Mouse (Mus musculus) neural tube, embryonic 14.5 days (tissue): ENCODE results near the gene Slc12a7. TPM values are rescaled to one million over a fixed set of nuclear protein-coding genes. Genes with fewer than 3 reads are reported as not detected.

Experiments
- ATAC-seq: fragments of 200-750 bp; cut with Nextera tagmentation; 2 replicates; pipeline ENCODE4 v1.8.0; 2017; ENCODE audit warnings: low read depth, mild to moderate bottlenecking, moderate TSS enrichment, moderate library complexity
- H3K27ac ChIP-seq: fragments of 300-500 bp; sonication (generic); 2 replicates; pipeline ENCODE4 v1.5.1; 2014; ENCODE audit warnings: low read depth, mild to moderate bottlenecking, control low read depth, low read length, moderate library complexity, mixed read lengths
- H3K27me3 ChIP-seq: fragments of 300-500 bp; sonication (generic); 2 replicates; pipeline ENCODE4 v1.6.1; 2014; ENCODE audit warnings: low read length; ENCODE audit not compliant: control insufficient read depth, insufficient read depth
- H3K36me3 ChIP-seq: fragments of 300-500 bp; sonication (generic); 2 replicates; pipeline ENCODE4 v1.6.1; 2014; ENCODE audit warnings: low read length, mixed read lengths; ENCODE audit not compliant: control insufficient read depth, insufficient read depth
- H3K4me1 ChIP-seq: fragments of 300-500 bp; sonication (generic); 2 replicates; pipeline ENCODE4 v1.6.1; 2014; ENCODE audit warnings: low read length; ENCODE audit not compliant: control insufficient read depth, insufficient read depth
- H3K4me2 ChIP-seq: fragments of 300-500 bp; sonication (generic); 2 replicates; pipeline ENCODE4 v1.6.1; 2014; ENCODE audit warnings: mild to moderate bottlenecking, low read depth, low read length, control low read depth
- H3K4me3 ChIP-seq: fragments of 300-500 bp; sonication (generic); 2 replicates; pipeline ENCODE4 v1.5.1; 2014; ENCODE audit warnings: low read depth, low read length, control low read depth, mixed read lengths
- H3K9ac ChIP-seq: fragments of 300-500 bp; sonication (generic); replicated peaks from 2 replicates; pipeline ENCODE4 v1.6.1; 2014; ENCODE audit warnings: low read depth, mild to moderate bottlenecking, control low read depth, low read length, mixed read lengths
- H3K9me3 ChIP-seq: fragments of 300-500 bp; sonication (generic); 2 replicates; pipeline ENCODE4 v1.6.1; 2016; ENCODE audit warnings: low read length; ENCODE audit not compliant: control insufficient read depth
- WGBS: fragments of 180-500 bp; shearing (Covaris S2); extraction: QIAGEN DNeasy Blood & Tissue Kit; methylation state at CpG from one replicate; pipeline ENCODE4 v1.1.7; 2014; 5-methylcytosine and 5-hydroxymethylcytosine counted together
- polyA plus RNA-seq: library from polyadenylated mRNA; unstranded; fragments of >200 nt; fragmentation: Nextera tagmentation; extraction: Ambion mirVana; gene quantifications from 2 replicates; pipeline ENCODE4 v1.2.1, GENCODE M21; 2014

Gene Slc12a7
- polyA plus RNA-seq, 1 experiment from 2014 or later: 5.9 TPM

- Histone ChIP-seq H3K27ac (no peak within 1 kb of the TSS), H3K9ac (peak within 1 kb of the TSS; percentile 63), H3K4me2 (peak within 1 kb of the TSS; percentile 87), H3K9me3 (no peaks in the 10 kb centered on the region), H3K36me3 (no peaks in the 10 kb centered on the region), H3K4me3 (peak within 1 kb of the TSS; percentile 57), H3K4me1 (0 out of 2 replicates have a peak, but pooled peaks cover 2% of the 10 kb centered on the region), H3K27me3 (peaks cover 10% of the 10 kb centered on the region)
- ATAC-seq: peak; percentile 93
- under 1% methylated on average over 38 of the region's 38 CpGs for WGBS
These were observed 114.6 kb downstream of the Slc12a7 start, which contains the start of gene Nkd2 for GRCm38 (mm10) chr13:73847465-73847836. Gene Nkd2 (minus strand): TSS chr13:73847631.

Other genes with a start within 250 kb of the Slc12a7 start
- gene Slc6a3, start 196.3 kb upstream of the Slc12a7 start, polyA plus RNA-seq: 0.12 TPM in 1 of 2 replicates, not detected in the other
- 141 and 143 TPM in 2 replicates for gene Clptm1l, start 129.1 kb upstream of the Slc12a7 start, polyA plus RNA-seq
- 6.6 and 7.0 TPM in 2 replicates for gene Tert, start 106.2 kb upstream of the Slc12a7 start, polyA plus RNA-seq
- gene Slc6a18, start 55.1 kb upstream of the Slc12a7 start, polyA plus RNA-seq: not detected in 2 replicates
- 0.07 and 0.54 TPM in 2 replicates for gene Slc6a19, start 28.2 kb upstream of the Slc12a7 start, polyA plus RNA-seq
- gene Nkd2, start 114.5 kb downstream of the Slc12a7 start, polyA plus RNA-seq: 10.1 and 10.3 TPM in 2 replicates
- 7.8 and 8.7 TPM in 2 replicates for gene Trip13, start 204.7 kb downstream of the Slc12a7 start, polyA plus RNA-seq
- gene Brd9, start 204.7 kb downstream of the Slc12a7 start, polyA plus RNA-seq: 85.7 and 89.5 TPM in 2 replicates
- gene Zdhhc11, start 230.8 kb downstream of the Slc12a7 start, polyA plus RNA-seq: not detected in 2 replicates